Mouse (Mus musculus) megakaryocyte, embryonic 14.5 days (primary cell): ENCODE results near the gene Sgca.

Source experiments
- FLI1 ChIP-seq: IDR thresholded peaks from 2 replicates; pipeline ENCODE4 v1.6.1; 2012; ENCODE audit warnings: low read length, inconsistent platforms, mixed read lengths
- GATA1 ChIP-seq: IDR thresholded peaks from 3 replicates; pipeline ENCODE4 v1.6.1; 2012; ENCODE audit warnings: mixed read lengths, low read length, inconsistent platforms, borderline replicate concordance

GRCm38 (mm10) chr11:94970210-94970943 is 5.8 kb downstream of the Sgca start:
- TF ChIP-seq GATA1 (no peak), FLI1 (no peak)
